Mouse (Mus musculus) urinary bladder, adult 18-20 months (tissue): Measurements from ENCODE around the gene Foxa2.

Experiments
- DNase-seq, 2 experiments: peaks; one replicate each; pipeline ENCODE4 v3.0.0; 2022; ENCODE audit warnings: low spot score in 2 of 2, mixed read lengths in 2 of 2

Gene Foxa2

DNA sequence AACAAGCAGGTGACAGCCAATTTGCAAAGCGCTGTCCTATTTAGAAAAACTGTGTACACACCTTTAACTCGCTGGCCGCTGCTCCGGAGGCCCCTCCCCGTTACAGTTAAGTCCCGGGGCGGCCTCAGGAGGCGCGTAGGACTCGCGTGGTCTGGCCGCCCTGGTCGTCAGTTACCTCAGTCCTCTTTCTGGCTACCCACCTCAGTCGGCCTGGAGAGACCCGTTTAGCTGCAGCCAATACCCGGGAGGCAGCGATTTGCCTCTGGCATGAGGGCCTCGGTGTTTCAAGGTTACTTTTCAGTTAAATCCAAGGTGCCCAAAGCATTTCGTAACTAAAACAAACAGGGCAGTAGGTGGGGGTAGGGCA lies at the start of gene Foxa2:
Gene Foxa2, minus strand, starts transcription at position 171 of the 367 bp plus-strand sequence.
- no peak for DNase-seq

GRCm38 (mm10) chr2:148092089-148092488 lies 45.3 kb upstream of the Foxa2 start:
- no peak for DNase-seq

DNA sequence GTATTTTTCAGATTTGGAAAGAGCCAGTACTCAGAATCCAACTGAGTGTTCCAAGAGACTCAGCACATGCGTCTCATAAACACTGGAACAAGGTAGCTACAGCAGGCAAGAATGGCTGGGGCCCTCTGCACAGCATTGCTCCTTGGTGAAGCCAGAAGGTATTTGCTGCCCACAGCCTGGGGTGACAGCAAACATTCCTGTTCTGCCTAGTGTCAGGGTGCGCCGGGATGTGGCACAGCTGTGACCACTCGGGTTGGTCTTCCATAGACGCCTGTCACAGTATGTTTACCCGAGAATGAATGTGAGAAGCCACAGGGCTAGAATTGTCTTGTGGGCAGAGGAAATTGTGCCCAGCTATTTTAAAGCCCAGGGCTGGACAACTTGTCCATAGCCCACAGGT lies 44.9 kb upstream of the Foxa2 start:
- DNase-seq: no peak

- no peak for DNase-seq
Observed at GRCm38 (mm10) chr2:148090071-148090470, 43.3 kb upstream of the Foxa2 start.

DNA sequence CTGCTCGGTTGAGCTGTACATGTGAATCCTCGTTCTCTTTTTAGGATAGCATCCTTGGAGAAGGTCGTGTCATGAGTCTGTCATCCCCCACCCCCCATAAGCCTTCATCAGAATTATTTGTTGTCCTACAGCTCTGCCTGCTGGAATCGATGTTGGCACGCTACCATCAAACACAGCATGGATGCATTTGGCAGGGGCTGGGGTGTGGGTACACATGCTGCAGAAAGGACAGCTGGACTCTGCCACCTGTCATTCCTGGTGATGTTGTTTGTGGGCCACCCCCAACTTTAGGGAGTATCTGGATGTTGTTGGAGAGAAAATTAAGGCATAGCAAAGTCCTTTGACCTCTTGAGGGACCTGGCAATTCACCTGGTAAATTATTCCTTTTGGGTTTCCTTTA lies 38.8 kb upstream of the Foxa2 start:
- DNase-seq: no peak

DNA sequence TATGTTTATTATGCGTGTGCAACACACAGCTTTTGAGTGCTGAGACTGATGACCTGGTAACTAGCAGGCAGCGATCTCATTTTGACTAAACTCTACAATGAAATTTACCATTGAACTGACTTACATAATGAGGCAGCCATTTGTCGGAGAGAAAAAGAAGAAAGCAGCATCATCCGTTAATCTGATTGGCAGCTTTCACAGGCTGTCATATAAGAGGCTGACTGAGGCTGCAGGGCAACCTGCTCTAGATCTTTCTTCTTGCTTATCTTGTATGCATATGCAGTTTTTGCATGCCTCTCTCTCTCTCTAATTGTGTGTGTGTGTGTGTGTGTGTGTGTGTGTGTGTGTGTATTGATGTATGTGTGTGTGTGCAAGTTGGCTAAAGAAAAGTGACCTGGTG lies 38.4 kb upstream of the Foxa2 start:
- no peak for DNase-seq

DNA sequence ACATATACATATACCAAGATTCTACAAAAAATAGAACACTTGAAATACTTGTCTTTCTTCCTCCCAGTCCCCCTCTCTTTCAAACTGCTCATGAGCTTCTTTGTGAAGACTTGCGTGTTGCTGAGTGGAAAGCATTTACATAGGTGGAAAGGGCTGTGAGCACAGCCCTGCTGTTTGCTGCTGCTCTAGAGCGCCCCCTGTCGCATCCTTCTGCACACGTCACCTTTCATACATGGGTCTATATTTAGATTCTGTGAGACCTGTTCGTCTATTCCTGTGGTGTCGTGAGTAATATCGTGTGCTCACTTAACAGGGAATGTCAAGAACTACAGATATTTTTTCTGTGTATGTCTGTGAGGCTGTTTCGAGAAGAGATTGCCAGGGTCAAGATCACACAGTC lies 35.5 kb upstream of the Foxa2 start:
- DNase-seq: peak; percentile 2 to 5

GRCm38 (mm10) chr2:148060705-148061104 lies 13.9 kb upstream of the Foxa2 start:
- no peak for DNase-seq

- DNase-seq: no peak
Observed at GRCm38 (mm10) chr2:148053411-148053810, 6.6 kb upstream of the Foxa2 start.

DNA sequence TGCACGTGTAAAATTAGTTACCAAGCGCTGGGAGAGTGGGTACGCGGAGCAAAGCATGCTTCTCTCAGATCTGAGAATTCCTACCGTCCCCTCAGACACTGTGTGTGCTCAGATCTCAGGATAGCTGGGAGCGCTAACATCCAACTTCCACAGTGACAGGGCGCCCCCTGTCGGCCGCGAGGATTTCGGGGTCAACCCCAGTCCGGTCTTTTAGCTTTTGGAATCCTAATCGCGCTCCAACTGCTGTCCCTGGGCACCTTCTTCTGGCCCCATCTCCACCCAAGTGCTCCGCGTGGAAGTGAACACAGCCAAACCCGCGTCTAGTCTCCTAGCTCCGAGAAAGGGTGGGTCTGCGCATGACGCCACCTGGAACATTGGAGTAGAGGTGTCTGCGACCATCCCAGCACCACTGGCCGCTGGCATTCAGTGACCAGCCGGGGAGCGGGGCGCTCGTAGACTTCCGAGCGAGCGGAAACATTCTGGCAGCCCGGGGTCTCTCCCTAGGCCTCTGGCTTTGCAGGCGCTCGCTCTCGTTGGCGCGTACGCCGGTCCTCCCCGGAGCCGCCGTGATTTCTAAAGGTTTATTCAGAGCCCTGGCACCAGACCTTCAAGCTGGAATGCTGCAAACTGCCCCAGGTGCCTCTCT lies 1.8 kb upstream of the Foxa2 start:
- DNase-seq: peak; percentile 23 to 84

DNA sequence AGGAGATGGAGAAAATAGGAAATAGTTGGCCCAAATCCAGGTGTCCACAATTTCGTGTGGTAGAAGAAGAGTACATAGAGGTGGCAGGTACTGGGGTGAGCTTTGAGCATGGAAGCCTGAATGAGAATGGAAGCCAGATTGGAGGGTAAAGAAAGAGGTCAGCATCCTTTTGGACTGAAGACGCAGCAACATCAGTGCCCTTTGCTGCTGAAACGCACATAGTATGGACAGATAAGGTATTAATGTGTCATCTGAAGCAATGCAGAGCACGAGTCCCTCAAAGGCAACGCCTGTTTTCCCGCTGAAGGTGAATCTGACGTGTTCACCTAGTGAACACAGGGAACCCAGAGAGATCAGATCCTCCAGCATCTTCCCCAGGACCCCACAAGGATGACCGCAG lies 842 bp upstream of the Foxa2 start:
- no peak for DNase-seq

GRCm38 (mm10) chr2:148045937-148046798 lies 601 bp downstream of the Foxa2 start:
- peak in 1 of 2 experiments; percentile 14 for DNase-seq

DNA sequence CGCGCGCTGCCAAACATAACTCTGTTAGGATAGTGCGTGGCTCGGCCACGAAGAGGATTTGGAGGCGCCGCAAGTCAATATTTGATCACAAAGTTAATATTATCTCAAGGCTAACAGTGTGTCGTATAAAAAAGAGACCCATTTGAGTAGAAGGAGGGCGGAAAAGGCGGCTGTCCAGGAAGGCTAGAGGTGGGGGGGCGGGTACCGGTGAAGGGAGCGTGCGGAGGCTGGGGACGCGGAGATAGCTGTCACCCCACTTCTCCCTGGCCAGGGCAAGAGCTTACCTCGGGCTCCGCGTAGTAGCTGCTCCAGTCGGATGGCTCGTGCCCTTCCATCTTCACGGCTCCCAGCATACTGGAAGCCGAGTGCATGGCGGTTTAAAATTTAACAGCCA lies 1.2 kb downstream of the Foxa2 start:
- DNase-seq: no peak

GRCm38 (mm10) chr2:148044877-148045539 lies 1.8 kb downstream of the Foxa2 start:
- peak in 1 of 2 experiments; percentile 21 for DNase-seq

DNA sequence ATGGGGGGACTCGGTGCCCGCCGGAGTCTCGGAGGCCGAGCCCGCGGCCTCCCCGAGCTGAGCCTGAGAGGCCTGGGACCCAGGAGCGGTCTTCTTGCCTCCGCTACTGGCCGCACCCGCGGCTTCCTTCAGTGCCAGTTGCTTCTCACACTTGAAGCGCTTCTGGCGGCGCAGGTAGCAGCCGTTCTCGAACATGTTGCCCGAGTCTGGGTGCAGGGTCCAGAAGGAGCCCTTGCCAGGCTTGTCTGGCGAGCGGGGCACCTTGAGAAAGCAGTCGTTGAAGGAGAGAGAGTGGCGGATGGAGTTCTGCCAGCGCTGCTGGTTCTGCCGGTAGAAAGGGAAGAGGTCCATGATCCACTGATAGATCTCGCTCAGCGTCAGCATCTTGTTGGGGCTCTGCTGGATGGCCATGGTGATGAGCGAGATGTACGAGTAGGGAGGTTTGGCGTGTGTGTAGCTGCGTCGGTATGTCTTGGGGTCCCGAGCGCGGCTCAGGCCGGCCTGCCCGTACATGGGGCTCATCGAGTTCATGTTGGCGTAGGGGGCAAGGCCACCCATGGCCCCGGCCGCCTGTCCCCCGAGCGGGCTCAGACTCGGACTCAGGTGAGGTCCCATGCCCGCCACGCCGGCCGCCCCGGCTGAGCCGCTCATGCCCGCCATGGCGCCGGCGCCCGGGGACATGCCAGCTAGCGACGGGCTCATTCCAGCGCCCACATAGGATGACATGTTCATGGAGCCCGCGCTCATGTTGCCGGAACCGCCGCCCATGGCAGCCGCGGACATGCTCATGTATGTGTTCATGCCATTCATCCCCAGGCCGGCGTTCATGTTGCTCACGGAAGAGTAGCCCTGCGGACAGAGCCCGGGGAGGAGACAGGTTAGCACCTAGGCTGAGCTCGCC lies 2.5 kb downstream of the Foxa2 start:
- DNase-seq: peak in 1 of 2 experiments; percentile 18

DNA sequence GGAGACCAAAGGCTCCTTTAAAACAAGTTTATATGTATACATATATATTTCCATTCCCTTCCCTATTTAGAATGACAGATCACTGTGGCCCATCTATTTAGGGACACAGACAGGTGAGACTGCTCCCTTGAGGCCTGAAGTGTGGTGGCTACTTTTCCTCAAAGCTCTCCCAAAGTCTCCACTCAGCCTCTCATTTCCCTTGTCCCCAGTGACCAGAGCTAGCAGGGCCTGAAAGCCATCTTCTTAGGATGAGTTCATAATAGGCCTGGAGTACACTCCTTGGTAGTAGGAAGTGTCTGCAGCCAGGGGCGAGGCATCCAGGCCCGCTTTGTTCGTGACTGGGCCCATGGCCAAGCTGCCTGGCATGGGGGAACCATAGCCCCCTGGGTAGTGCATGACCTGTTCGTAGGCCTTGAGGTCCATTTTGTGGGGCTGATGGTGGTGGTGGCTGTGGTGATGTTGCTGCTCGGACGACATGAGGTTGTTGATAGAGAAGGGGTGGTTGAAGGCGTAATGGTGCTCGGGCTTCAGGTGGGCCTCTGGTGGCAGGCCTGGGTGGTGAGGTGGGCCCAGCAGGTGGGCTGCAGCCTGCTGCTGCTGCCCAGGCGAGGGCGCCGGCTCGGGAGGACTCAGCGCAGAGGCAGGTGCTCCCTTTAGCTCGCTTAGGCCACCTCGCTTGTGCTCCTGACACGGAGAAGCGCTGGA lies 3.3 kb downstream of the Foxa2 start:
- DNase-seq: no peak

DNA sequence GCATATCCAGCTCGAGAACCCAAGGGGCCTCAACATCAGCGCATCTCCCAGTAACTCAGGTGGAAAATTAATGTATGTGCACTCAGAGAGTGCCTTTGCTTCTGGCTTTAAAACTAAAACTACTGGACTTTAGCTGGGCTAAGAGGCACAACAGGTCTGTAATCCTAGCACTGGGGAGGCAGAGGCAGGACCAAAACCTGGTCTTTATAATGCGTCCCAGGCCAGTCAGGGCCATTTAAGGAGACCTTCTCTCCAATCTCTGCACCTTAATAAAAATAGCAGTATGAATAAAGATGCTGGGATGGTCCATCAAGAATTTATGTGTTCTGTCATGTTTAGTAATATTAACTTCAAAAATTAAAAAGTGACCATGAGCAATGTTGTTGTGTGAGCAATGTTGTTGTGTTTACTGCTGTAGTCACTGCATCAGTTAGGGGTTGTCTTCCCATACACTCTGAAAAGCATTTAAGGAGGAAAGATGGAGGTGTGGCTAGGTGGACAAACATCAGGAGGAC lies 4.6 kb downstream of the Foxa2 start:
- no peak for DNase-seq

DNA sequence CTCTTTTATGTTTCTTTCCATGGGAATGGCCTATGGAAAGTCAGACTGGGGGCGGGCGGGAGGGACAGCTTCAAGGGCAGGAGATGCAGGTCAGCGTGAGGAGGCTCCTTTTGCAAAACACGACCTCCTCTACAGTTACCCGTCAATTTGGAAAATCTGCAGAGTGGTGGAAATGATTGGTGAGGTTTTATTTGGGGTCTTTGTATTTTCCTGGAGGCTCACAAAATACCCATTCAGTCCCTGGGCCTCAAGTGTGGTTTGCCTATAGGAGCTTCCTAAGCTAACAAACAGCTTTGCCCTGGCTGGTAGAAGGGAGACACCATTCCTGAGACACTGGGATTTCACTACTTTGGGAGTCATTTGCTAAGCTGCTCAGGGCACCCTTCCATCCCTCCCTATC lies 5.4 kb downstream of the Foxa2 start:
- no peak for DNase-seq

GRCm38 (mm10) chr2:148040236-148041121 lies 6.3 kb downstream of the Foxa2 start:
- DNase-seq: no peak
